Mouse (Mus musculus): ENCODE data around the gene Sept9. TPM values are rescaled to one million over a fixed set of nuclear protein-coding genes. Genes with fewer than 3 reads are reported as not detected.

The Sept9 gene
- polyA plus RNA-seq, 1 experiment: 34.6 TPM

GRCm38 (mm10) chr11:117159946-117160307, 39.5 kb upstream of the Sept9 start:
- no peak overlapping the region for H3K27ac ChIP-seq (ENCODE audit: insufficient read depth, low read length)
- H3K4me3 ChIP-seq (ENCODE audit: insufficient read depth, low read length): no peak overlapping the region
- TF ChIP-seq POLR2A (IDR thresholded peaks at IDR 0.05; ENCODE audit: extremely low read depth, insufficient read depth, low read length): no peak
- TF ChIP-seq CTCF (IDR thresholded peaks at IDR 0.05; ENCODE audit: extremely low read depth, insufficient read depth, low read length): no peak
- H3K4me1 ChIP-seq (ENCODE audit: control insufficient read depth, insufficient read depth, low read length): peaks cover 8% of the 10 kb centered on the region

GRCm38 (mm10) chr11:117160791-117161190, 38.7 kb upstream of the Sept9 start:
- TF ChIP-seq POLR2A (IDR thresholded peaks at IDR 0.05; ENCODE audit: extremely low read depth, insufficient read depth, low read length) (no peak), CTCF (IDR thresholded peaks at IDR 0.05; ENCODE audit: extremely low read depth, insufficient read depth, low read length) (no peak)
- H3K4me1 ChIP-seq (ENCODE audit: control insufficient read depth, insufficient read depth, low read length): peaks cover 8% of the 10 kb centered on the region
- no peak overlapping the region for H3K27ac ChIP-seq (ENCODE audit: insufficient read depth, low read length)
- no peak overlapping the region for H3K4me3 ChIP-seq (ENCODE audit: insufficient read depth, low read length)

- H3K4me1 ChIP-seq (ENCODE audit: control insufficient read depth, insufficient read depth, low read length): peaks cover 8% of the 10 kb centered on the region
- H3K27ac ChIP-seq (ENCODE audit: insufficient read depth, low read length): no peak overlapping the region
- no peak for TF ChIP-seq CTCF (IDR thresholded peaks at IDR 0.05; ENCODE audit: extremely low read depth, insufficient read depth, low read length)
- 0 out of 2 replicates have a peak, but pooled peaks have one; percentile 17 for TF ChIP-seq POLR2A (IDR thresholded peaks at IDR 0.05; ENCODE audit: extremely low read depth, insufficient read depth, low read length)
- H3K4me3 ChIP-seq (ENCODE audit: insufficient read depth, low read length): no peak overlapping the region
These were observed 37.9 kb upstream of the Sept9 start for GRCm38 (mm10) chr11:117161574-117161973.

GRCm38 (mm10) chr11:117163098-117163497, 36.4 kb upstream of the Sept9 start:
- TF ChIP-seq CTCF (IDR thresholded peaks at IDR 0.05; ENCODE audit: extremely low read depth, insufficient read depth, low read length) (no peak), POLR2A (IDR thresholded peaks at IDR 0.05; ENCODE audit: extremely low read depth, insufficient read depth, low read length) (no peak)
- Histone ChIP-seq H3K4me1 (ENCODE audit: control insufficient read depth, insufficient read depth, low read length) (peaks cover 4% of the 10 kb centered on the region), H3K27ac (ENCODE audit: insufficient read depth, low read length) (no peak overlapping the region), H3K4me3 (ENCODE audit: insufficient read depth, low read length) (no peak overlapping the region)

GRCm38 (mm10) chr11:117163771-117164170, 35.7 kb upstream of the Sept9 start:
- TF ChIP-seq CTCF (IDR thresholded peaks at IDR 0.05; ENCODE audit: extremely low read depth, insufficient read depth, low read length) (no peak), POLR2A (IDR thresholded peaks at IDR 0.05; ENCODE audit: extremely low read depth, insufficient read depth, low read length) (no peak)
- Histone ChIP-seq H3K4me3 (ENCODE audit: insufficient read depth, low read length) (no peak overlapping the region), H3K27ac (ENCODE audit: insufficient read depth, low read length) (no peak overlapping the region), H3K4me1 (ENCODE audit: control insufficient read depth, insufficient read depth, low read length) (0 out of 2 replicates have a peak, but pooled peaks cover under 1% of the 10 kb centered on the region)

- 0 out of 2 replicates have a peak, but pooled peaks cover 6% of the 10 kb centered on the region for H3K4me1 ChIP-seq (ENCODE audit: control insufficient read depth, insufficient read depth, low read length)
- peak overlapping the region; percentile 69 for H3K27ac ChIP-seq (ENCODE audit: insufficient read depth, low read length)
- no peak for TF ChIP-seq CTCF (IDR thresholded peaks at IDR 0.05; ENCODE audit: extremely low read depth, insufficient read depth, low read length)
- TF ChIP-seq POLR2A (IDR thresholded peaks at IDR 0.05; ENCODE audit: extremely low read depth, insufficient read depth, low read length): no peak
- H3K4me3 ChIP-seq (ENCODE audit: insufficient read depth, low read length): no peak overlapping the region
These were observed 31.0 kb upstream of the Sept9 start for GRCm38 (mm10) chr11:117168278-117169087.

- Histone ChIP-seq H3K4me3 (ENCODE audit: insufficient read depth, low read length) (no peak overlapping the region), H3K4me1 (ENCODE audit: control insufficient read depth, insufficient read depth, low read length) (0 out of 2 replicates have a peak, but pooled peaks cover 6% of the 10 kb centered on the region), H3K27ac (ENCODE audit: insufficient read depth, low read length) (peak overlapping the region; percentile 69; the same call in 1 of the 2 replicates)
- TF ChIP-seq CTCF (IDR thresholded peaks at IDR 0.05; ENCODE audit: extremely low read depth, insufficient read depth, low read length) (no peak), POLR2A (IDR thresholded peaks at IDR 0.05; ENCODE audit: extremely low read depth, insufficient read depth, low read length) (no peak)
These were observed 30.3 kb upstream of the Sept9 start for GRCm38 (mm10) chr11:117169088-117169635.

GRCm38 (mm10) chr11:117169801-117170565, 29.5 kb upstream of the Sept9 start:
- TF ChIP-seq CTCF (IDR thresholded peaks at IDR 0.05; ENCODE audit: extremely low read depth, insufficient read depth, low read length) (no peak), POLR2A (IDR thresholded peaks at IDR 0.05; ENCODE audit: extremely low read depth, insufficient read depth, low read length) (no peak)

More at GRCm38 (mm10) chr11:117169801-117170565, 29.5 kb upstream of the Sept9 start:
- 0 out of 2 replicates have a peak, but pooled peaks cover 9% of the 10 kb centered on the region for H3K4me1 ChIP-seq (ENCODE audit: control insufficient read depth, insufficient read depth, low read length)
- no peak overlapping the region for H3K4me3 ChIP-seq (ENCODE audit: insufficient read depth, low read length)
- peak overlapping the region; percentile 24; the same call in 1 of the 2 replicates for H3K27ac ChIP-seq (ENCODE audit: insufficient read depth, low read length)

Measured in cortical plate, adult 2 months (tissue).